Mouse (Mus musculus) embryonic stem cell, embryonic (primary cell): ENCODE data around the gene Elp4.

Experiments
- CTCF ChIA-PET, 4 experiments: fragments of 300-600 bp in 2 of 4; fragments of 350-600 bp in 2 of 4; sonication (Branson Sonifier 250); formaldehyde crosslinking; loops; one replicate each; lab custom pipeline; 2022; ENCODE audit warnings: inconsistent platforms in 2 of 4; lab: Charles Lee
- POLR2A ChIA-PET, 4 experiments: fragments of 300-600 bp in 2 of 4; fragments of 350-600 bp in 2 of 4; sonication (Branson Sonifier 250); formaldehyde crosslinking; loops; one replicate each; lab custom pipeline; 2022; ENCODE audit warnings: antibody characterized with exemption in 4 of 4, inconsistent platforms in 1 of 4; lab: Charles Lee

Elp4 gene

DNA sequence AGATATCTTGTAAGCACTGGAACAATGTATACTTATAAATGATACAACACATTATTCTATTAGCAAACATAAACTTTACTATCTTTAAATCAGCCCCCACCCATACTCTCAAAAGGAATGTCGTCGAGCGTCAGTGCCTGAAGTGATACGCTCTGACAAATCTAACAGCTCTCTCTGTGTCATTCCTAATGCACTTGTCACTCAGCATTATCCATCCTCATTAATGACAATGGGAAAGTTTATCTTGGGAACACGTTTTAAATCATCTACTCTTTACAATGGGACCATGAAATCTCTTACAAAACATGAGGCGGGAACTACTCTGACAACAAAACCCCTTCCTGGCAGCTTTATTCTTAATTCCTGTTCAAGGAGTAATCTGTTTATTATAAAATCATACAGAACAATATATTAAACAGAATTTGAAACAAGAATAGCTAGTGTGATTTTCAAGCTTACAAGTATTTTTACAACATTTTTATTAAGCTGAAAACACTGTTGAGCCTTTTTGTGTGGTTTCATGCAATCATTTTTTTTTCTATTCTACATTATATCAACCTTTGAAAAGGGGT, 125.0 kb downstream of the Elp4 start:
- CTCF ChIA-PET, result no interaction called here
- POLR2A ChIA-PET, result interaction anchor here in 2 of 4 experiments (0.5 to 0.6 kb wide), 3 partner anchors 12 to 31 kb away, joined by 3 read pairs; no protein-coding TSS in a partner anchor

- POLR2A ChIA-PET, result no interaction called here
- CTCF ChIA-PET, result no interaction called here
These were observed 133.1 kb downstream of the Elp4 start for GRCm38 (mm10) chr2:105771314-105771713.

DNA sequence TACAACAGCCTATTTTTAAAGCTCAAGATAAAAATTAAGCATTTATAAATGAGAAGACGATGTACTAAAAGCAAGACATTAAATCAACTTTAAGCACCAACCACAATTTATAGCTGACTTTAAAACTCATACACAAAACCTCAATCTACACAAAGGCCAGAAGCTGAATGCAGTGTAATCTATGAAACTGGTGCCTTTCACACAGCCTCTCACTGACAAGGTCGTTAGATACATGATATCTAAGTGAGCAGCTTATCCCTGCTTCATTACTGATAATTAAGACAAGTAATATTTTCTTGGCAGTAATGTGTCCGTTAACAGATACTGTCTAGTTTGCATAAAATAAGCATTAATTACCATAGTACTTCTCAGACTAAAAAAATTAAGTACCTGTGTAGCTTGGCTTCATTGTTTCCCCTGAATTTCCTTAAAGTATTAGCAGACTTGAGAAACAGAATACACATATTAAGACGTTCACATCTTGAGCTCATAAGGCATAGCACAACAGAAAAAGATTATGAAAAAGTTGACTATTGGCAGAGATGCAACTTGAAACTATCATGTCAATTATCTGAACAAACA, 134.5 kb downstream of the Elp4 start:
- ChIA-PET POLR2A (no interaction called here), CTCF (no interaction called here)

DNA sequence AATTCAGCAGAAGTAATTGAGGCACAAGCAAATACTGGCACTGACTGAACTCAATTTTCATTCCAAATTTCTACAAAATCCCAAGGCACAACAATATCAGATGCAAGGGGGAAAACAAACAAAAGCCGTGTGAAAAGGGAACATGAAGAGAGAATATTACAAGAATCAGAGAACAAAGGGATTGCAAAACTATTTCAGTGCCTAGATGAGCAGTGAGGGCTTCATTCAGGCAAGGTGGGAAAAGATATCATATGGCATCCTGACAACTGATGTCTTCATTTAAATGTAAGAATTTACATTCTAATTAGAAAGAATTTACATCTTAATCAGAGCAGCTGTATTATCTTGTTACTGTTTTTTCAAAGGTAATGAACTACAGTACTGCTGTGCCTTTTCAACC, 150.9 kb downstream of the Elp4 start:
- CTCF ChIA-PET, result no interaction called here
- POLR2A ChIA-PET, result no interaction called here

- ChIA-PET CTCF (interaction anchor here in 1 of 4 experiments (0.7 kb wide), 1 partner anchor 62 kb away, joined by 4 read pairs; no protein-coding TSS in a partner anchor), POLR2A (interaction anchor here in 1 of 4 experiments (0.7 kb wide), 1 partner anchor 764 kb away, joined by 3 read pairs; no protein-coding TSS in a partner anchor)
These were observed 155.3 kb downstream of the Elp4 start for GRCm38 (mm10) chr2:105749111-105749510.

DNA sequence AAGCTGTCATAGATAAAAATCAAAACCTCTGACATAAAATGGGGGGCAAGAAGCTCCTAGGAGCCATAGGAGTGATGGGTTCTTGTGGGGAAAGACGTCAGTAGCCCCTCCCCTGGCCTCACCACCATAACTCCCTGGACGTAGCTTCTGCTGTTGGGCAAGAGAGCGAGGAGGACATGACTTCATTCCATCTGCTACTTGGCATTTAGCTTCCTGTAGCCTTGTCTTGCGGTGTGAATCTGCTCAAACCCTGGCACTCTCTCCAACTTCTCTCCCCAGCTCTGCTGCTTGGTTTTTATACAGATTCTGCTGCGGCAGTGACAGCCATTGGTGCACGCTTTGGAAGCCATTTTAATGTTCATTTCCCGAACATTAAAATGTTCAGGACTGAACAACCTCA, 157.5 kb downstream of the Elp4 start:
- ChIA-PET CTCF (no interaction called here), POLR2A (interaction anchor here in 1 of 4 experiments (0.6 kb wide), 1 partner anchor 1086 kb away, joined by 3 read pairs; no protein-coding TSS in a partner anchor)

- ChIA-PET CTCF (no interaction called here), POLR2A (no interaction called here)
These were observed 168.2 kb downstream of the Elp4 start for GRCm38 (mm10) chr2:105736166-105736565.

- ChIA-PET POLR2A (no interaction called here), CTCF (interaction anchor here in 1 of 4 experiments (0.7 kb wide), 1 partner anchor 203 kb away, joined by 3 read pairs; no protein-coding TSS in a partner anchor)
These were observed 173.7 kb downstream of the Elp4 start for GRCm38 (mm10) chr2:105730704-105731103.

DNA sequence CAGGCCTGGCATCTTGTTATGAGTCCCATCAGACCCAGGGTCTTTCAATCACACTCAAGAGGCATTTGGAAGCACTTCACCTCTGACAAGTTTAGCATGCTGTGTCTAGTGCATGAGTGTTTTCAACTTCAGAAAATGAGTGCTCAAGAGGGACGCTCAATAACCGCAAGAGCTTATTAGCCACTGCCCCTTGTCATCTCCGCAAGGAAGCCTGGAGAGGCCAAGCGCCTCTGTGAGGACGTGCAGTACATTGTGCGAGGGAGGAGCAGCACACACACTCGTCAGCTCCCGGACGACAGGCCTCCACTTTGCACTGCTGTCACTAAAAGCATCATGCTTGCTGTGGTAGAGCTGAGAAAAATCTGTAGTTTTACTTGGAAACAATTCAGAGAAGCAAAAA, 177.7 kb downstream of the Elp4 start:
- POLR2A ChIA-PET, result no interaction called here
- CTCF ChIA-PET, result no interaction called here

GRCm38 (mm10) chr2:105715409-105716115, 188.8 kb downstream of the Elp4 start:
- CTCF ChIA-PET, result interaction anchor here in 1 of 4 experiments (0.6 kb wide), 1 partner anchor 38 kb away, joined by 4 read pairs; no protein-coding TSS in a partner anchor

GRCm38 (mm10) chr2:105710511-105710910, 193.9 kb downstream of the Elp4 start:
- ChIA-PET CTCF (no interaction called here), POLR2A (interaction anchor here in 1 of 4 experiments (0.7 kb wide), 1 partner anchor 135 kb away, joined by 3 read pairs; no protein-coding TSS in a partner anchor)

More at GRCm38 (mm10) chr2:105715409-105716115, 188.8 kb downstream of the Elp4 start:
- POLR2A ChIA-PET, result no interaction called here

DNA sequence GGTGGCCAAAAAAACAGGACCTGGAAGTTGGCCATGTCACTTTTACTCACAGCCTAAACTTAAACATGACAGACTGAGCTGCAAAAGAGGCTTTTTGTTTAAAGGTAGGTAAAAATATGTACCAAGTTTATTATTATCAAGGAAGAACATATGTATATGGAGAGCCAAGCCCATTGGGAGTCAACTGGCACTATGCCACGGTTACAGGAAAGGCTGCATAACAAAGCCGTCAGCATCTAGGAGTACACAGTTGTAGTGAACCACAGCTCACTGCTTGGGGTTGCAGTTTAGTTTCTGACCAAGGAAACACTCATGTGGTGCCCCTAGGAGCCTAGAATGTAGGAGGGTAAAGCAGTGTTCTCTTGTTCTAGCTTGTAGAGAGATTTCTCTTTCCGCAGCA, 195.2 kb downstream of the Elp4 start:
- ChIA-PET CTCF (interaction anchor here in 1 of 4 experiments (0.6 kb wide), 1 partner anchor 20 kb away, joined by 3 read pairs; no protein-coding TSS in a partner anchor), POLR2A (interaction anchor here in 1 of 4 experiments (1.0 kb wide), 1 partner anchor 15 kb away, joined by 3 read pairs; no protein-coding TSS in a partner anchor)

DNA sequence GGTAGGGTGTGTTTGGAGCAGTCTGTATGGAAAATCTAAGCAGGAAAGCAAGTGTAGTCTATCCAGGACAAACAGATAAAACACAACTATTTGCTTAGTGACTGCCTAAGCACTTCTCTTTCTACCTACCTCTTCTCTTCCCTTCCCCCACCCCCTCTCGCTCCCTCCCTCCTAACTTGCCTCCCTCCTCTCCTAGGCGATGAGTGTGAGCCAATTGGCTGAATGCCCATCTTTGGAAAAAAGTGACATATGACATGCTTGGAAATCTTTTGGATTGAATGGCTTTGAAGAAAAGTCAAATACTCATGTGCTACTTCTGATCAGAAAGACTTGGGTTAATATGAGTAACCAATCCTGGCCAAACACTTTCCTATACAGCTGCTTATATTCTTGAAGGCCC, 199.0 kb downstream of the Elp4 start:
- ChIA-PET POLR2A (interaction anchor here in 1 of 4 experiments (0.6 kb wide), 1 partner anchor 13 kb away, joined by 4 read pairs; no protein-coding TSS in a partner anchor), CTCF (no interaction called here)

- ChIA-PET POLR2A (no interaction called here), CTCF (no interaction called here)
These were observed 201.8 kb downstream of the Elp4 start for GRCm38 (mm10) chr2:105702586-105702985.

DNA sequence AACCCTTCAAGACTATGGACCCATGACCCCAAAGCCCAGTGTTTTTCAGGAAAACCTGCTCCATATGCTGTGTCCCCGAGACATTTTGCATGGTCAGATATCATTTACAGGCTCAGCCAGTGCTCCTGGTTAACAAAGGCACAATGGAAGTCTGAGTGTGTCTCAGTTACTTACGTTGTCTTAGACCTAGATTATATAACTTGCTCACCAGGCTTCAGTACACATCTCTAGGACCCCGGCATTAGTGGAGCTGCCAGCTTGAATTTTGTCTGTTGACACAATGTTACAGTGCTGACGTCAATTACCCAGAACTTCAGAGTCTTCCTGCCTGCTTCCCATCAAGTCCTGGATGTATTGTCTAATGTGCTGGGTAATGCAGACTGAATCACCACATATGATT, 202.6 kb downstream of the Elp4 start:
- POLR2A ChIA-PET, result interaction anchor here in 1 of 4 experiments (0.6 kb wide), 1 partner anchor 1609 kb away, joined by 4 read pairs; no protein-coding TSS in a partner anchor
- CTCF ChIA-PET, result no interaction called here

DNA sequence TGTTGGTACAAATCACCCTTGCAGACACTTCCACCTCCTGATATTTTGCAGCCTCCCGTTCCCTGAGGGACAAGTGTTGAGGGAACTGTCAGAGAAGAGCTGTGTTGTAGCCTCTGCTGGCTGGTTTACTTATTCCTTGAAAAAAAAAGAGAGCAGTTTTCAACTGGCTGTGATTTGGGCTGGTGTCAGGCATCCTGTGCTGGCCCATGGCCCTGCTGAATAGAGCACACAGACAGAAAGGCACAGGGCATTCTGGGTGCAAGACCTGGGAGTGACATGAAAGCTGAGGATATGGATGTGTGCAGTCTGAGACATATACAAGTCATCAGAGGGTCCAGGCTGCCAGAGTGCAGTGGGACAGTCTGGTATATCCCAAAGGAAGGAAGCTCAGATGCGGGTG, 205.7 kb downstream of the Elp4 start:
- ChIA-PET POLR2A (interaction anchor here in 1 of 4 experiments (0.5 to 0.7 kb wide), 2 partner anchors 10 to 302 kb away, joined by 3 read pairs; no protein-coding TSS in a partner anchor), CTCF (no interaction called here)

- ChIA-PET CTCF (no interaction called here), POLR2A (interaction anchor here in 1 of 4 experiments (0.5 to 0.6 kb wide), 2 partner anchors 9 to 16 kb away, joined by 3 read pairs; no protein-coding TSS in a partner anchor)
These were observed 206.6 kb downstream of the Elp4 start for GRCm38 (mm10) chr2:105697741-105698140.

GRCm38 (mm10) chr2:105691296-105691695, 213.1 kb downstream of the Elp4 start:
- POLR2A ChIA-PET, result interaction anchor here (0.6 to 2.1 kb wide), 7 partner anchors 9 to 295 kb away, joined by 3 to 12 read pairs (median 4); no protein-coding TSS in a partner anchor
- CTCF ChIA-PET, result interaction anchor here in 2 of 4 experiments (0.7 to 0.8 kb wide), 3 partner anchors 15 to 75 kb away, joined by 3 to 8 read pairs (median 3); no protein-coding TSS in a partner anchor
